Mouse (Mus musculus): ENCODE measurements around the gene Ccl17. TPM values are rescaled to one million over a fixed set of nuclear protein-coding genes. Genes with fewer than 3 reads are reported as not detected.

Ccl17 gene
- polyA plus RNA-seq, 1 experiment, result 4.4 TPM

DNA sequence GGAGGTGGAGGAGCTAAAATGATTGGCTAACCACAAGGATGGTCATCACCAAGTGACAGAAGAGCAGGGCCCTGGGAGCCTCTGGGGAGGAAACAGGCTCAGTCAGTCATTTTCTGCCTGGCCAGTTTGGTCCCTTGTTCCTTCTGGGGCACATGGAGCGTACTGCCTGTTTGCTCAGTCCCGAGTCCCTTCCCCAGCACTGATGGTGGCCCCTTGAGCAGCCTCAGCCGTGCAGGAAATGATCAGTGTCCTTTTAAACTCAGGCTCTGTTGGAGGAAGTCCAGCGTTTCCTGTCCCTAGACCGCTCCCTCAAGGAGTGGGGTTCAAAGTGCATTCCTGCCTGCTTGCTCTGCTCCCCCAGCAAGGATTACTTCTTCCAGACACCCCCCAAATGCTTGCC is 31.8 kb upstream of the Ccl17 start:
- Histone ChIP-seq H3K4me3 (ENCODE audit: insufficient read depth, low read length) (no peak overlapping the region), H3K27ac (ENCODE audit: insufficient read depth, low read length) (0 out of 2 replicates have a peak overlapping the region, but pooled peaks have one; percentile 2), H3K4me1 (ENCODE audit: control insufficient read depth, insufficient read depth, low read length) (peaks cover 12% of the 10 kb centered on the region)
- TF ChIP-seq CTCF (IDR thresholded peaks at IDR 0.05; ENCODE audit: extremely low read depth, insufficient read depth, low read length) (no peak), POLR2A (IDR thresholded peaks at IDR 0.05; ENCODE audit: extremely low read depth, insufficient read depth, low read length) (no peak)

DNA sequence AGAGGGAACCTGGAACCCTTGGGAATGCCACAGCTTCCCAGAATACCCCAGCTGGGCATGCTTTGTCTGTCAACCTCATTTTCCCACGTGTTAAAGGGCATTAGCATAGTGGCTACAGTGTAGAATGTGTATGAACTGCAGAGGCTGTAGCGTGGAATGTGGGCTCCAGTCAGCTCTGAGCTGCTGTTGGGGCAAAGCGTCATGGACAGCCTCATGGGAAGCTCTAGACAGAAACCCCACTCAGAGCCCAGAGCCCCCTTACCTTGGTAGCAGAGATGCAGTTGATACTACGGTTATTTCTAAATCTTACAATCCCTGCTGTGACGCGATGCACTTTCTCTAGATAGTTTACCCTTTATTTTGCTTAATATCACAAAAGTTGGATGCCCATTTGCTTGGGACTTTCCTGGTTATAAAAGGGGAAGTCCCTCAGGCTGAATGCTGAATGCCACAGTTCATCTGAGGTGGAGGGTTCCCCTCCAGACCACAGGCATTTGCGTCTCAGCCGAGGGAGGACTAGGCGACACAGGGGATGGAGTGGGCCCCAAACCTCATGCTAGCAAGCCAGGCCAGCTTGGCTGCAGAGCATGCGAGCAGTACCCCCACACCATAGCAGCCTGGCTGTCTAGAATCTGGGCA is 31.2 kb upstream of the Ccl17 start:
- Histone ChIP-seq H3K27ac (ENCODE audit: insufficient read depth, low read length) (no peak overlapping the region), H3K4me1 (ENCODE audit: control insufficient read depth, insufficient read depth, low read length) (peaks cover 12% of the 10 kb centered on the region), H3K4me3 (ENCODE audit: insufficient read depth, low read length) (no peak overlapping the region)
- TF ChIP-seq CTCF (IDR thresholded peaks at IDR 0.05; ENCODE audit: extremely low read depth, insufficient read depth, low read length) (no peak), POLR2A (IDR thresholded peaks at IDR 0.05; ENCODE audit: extremely low read depth, insufficient read depth, low read length) (no peak)

DNA sequence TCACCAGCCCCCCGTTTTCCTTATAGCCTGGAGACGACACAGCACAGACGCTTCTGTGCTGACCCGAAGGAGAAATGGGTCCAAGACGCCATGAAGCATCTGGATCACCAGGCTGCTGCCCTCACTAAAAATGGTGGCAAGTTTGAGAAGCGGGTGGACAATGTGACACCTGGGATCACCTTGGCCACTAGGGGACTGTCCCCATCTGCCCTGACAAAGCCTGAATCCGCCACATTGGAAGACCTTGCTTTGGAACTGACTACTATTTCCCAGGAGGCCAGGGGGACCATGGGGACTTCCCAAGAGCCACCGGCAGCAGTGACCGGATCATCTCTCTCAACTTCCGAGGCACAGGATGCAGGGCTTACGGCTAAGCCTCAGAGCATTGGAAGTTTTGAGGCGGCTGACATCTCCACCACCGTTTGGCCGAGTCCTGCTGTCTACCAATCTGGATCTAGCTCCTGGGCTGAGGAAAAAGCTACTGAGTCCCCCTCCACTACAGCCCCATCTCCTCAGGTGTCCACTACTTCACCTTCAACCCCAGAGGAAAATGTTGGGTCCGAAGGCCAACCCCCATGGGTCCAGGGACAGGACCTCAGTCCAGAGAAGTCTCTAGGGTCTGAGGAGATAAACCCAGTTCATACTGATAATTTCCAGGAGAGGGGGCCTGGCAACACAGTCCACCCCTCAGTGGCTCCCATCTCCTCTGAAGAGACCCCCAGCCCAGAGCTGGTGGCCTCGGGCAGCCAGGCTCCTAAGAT is 30.5 kb upstream of the Ccl17 start:
- Histone ChIP-seq H3K27ac (ENCODE audit: insufficient read depth, low read length) (no peak overlapping the region), H3K4me1 (ENCODE audit: control insufficient read depth, insufficient read depth, low read length) (peaks cover 12% of the 10 kb centered on the region), H3K4me3 (ENCODE audit: insufficient read depth, low read length) (no peak overlapping the region)
- TF ChIP-seq CTCF (IDR thresholded peaks at IDR 0.05; ENCODE audit: extremely low read depth, insufficient read depth, low read length) (no peak), POLR2A (IDR thresholded peaks at IDR 0.05; ENCODE audit: extremely low read depth, insufficient read depth, low read length) (no peak)

DNA sequence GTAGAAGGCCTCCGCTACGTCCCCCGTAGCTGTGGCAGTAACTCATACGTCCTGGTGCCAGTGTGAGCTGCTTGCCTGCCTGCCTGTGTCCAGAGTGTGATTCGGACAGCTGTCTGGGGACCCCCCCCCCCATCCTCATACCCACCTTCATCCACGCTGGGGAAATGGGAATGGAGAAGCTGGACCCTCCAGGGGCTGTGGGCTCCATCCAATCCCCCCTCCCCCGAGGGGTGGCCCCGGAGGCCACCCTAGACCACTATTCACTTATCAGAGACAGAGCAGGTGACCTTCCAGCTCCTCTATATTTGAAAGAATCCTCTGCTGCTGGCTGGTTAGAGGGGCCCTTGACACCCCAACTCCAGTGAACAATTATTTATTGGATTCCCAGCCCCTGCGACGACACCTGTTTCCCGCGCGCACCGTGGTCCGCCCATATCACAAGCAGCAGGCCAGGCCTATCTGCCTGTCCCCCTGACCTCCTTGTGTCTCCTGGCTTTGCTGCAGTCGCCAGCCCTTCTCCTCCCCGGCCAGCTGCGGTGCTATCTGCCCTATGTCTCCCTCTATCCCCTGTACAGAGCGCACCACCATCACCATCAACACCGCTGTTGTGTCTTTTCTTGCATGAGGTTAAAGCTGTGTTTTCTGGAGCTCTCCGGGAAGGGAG is 29.6 kb upstream of the Ccl17 start:
- no peak for TF ChIP-seq CTCF (IDR thresholded peaks at IDR 0.05; ENCODE audit: extremely low read depth, insufficient read depth, low read length)
- TF ChIP-seq POLR2A (IDR thresholded peaks at IDR 0.05; ENCODE audit: extremely low read depth, insufficient read depth, low read length), result no peak
- H3K4me3 ChIP-seq (ENCODE audit: insufficient read depth, low read length), result no peak overlapping the region
- no peak overlapping the region for H3K27ac ChIP-seq (ENCODE audit: insufficient read depth, low read length)
- H3K4me1 ChIP-seq (ENCODE audit: control insufficient read depth, insufficient read depth, low read length), result peaks cover 9% of the 10 kb centered on the region

DNA sequence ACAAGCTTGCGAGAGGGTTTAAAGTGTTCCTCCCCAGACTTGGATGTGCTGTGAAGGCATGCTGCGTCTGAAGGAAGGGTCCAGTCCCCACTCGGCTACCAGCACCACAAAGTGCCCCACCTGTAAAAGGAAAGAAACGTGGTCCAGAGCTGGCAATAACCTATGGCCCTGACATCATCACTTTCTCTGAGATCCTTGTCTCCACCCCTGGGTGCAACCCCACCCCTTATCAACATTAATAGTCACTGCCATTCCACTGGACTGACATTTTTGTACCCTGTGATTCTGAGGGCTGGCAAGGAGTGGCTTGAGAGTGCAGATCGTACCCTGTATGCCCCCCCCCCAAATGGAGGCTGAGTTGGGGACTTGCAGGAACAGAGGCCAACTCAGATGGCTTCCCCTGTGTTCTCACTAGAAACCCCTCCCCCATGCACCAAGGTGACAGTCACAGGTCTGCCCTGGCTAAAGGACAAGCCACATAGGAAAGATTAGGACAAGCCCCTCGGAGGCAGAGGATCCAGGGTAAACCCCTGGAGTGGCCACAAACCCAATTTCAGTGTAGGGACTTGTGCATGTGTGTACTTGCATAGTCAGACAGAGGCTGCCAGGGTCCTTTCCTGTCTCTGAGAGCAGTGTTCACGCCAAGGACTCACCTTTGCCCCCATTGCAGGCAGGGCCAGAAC is 29.0 kb upstream of the Ccl17 start:
- H3K4me1 ChIP-seq (ENCODE audit: control insufficient read depth, insufficient read depth, low read length), result peaks cover 9% of the 10 kb centered on the region
- no peak overlapping the region for H3K4me3 ChIP-seq (ENCODE audit: insufficient read depth, low read length)
- H3K27ac ChIP-seq (ENCODE audit: insufficient read depth, low read length), result no peak overlapping the region
- TF ChIP-seq CTCF (IDR thresholded peaks at IDR 0.05; ENCODE audit: extremely low read depth, insufficient read depth, low read length) (no peak), POLR2A (IDR thresholded peaks at IDR 0.05; ENCODE audit: extremely low read depth, insufficient read depth, low read length) (no peak)

DNA sequence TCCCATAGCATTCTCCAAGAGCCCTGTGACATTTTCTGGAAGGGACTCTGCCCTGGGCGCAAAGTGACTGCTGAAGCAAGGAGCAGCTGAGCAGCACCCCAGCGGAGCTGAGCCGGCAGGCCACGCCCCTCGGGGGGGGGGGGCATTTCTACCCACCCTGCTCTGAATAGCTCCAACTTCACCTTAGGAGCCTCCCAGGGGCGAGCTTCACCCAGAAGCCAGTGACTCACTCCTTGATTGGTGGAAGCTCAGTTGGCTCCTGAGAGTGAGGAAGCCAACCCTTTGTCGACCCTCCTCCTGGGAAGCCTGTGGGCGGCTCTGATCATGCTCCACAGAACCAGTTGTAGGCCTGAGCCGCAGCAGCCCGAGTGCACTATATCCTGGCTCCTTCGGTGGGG is 28.4 kb upstream of the Ccl17 start:
- H3K27ac ChIP-seq (ENCODE audit: insufficient read depth, low read length), result no peak overlapping the region
- H3K4me1 ChIP-seq (ENCODE audit: control insufficient read depth, insufficient read depth, low read length), result peaks cover 8% of the 10 kb centered on the region
- no peak overlapping the region for H3K4me3 ChIP-seq (ENCODE audit: insufficient read depth, low read length)
- TF ChIP-seq POLR2A (IDR thresholded peaks at IDR 0.05; ENCODE audit: extremely low read depth, insufficient read depth, low read length) (0 out of 2 replicates have a peak, but pooled peaks have one; percentile 14), CTCF (IDR thresholded peaks at IDR 0.05; ENCODE audit: extremely low read depth, insufficient read depth, low read length) (no peak)

DNA sequence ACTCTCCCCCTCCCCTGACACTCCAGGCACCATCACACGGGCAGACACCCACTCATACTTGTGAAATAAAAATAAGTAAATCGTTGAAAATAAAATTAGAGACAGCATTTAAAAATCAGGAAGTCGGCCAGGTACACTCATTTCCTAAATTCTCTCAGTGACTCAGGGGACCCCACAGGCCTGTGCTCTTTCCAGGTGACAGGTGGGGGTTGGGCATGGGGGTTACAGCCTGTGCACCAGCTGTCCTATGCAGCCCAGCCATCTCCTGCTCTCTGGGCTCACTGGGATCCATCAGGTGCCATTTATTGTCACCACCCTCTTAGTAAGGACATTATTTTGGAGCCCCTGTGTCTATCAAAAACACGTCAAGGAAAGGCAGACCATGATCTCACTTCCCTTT is 26.4 kb upstream of the Ccl17 start:
- no peak overlapping the region for H3K27ac ChIP-seq (ENCODE audit: insufficient read depth, low read length)
- TF ChIP-seq POLR2A (IDR thresholded peaks at IDR 0.05; ENCODE audit: extremely low read depth, insufficient read depth, low read length) (no peak), CTCF (IDR thresholded peaks at IDR 0.05; ENCODE audit: extremely low read depth, insufficient read depth, low read length) (no peak)
- no peak overlapping the region for H3K4me3 ChIP-seq (ENCODE audit: insufficient read depth, low read length)
- H3K4me1 ChIP-seq (ENCODE audit: control insufficient read depth, insufficient read depth, low read length), result 0 out of 2 replicates have a peak, but pooled peaks cover 2% of the 10 kb centered on the region

DNA sequence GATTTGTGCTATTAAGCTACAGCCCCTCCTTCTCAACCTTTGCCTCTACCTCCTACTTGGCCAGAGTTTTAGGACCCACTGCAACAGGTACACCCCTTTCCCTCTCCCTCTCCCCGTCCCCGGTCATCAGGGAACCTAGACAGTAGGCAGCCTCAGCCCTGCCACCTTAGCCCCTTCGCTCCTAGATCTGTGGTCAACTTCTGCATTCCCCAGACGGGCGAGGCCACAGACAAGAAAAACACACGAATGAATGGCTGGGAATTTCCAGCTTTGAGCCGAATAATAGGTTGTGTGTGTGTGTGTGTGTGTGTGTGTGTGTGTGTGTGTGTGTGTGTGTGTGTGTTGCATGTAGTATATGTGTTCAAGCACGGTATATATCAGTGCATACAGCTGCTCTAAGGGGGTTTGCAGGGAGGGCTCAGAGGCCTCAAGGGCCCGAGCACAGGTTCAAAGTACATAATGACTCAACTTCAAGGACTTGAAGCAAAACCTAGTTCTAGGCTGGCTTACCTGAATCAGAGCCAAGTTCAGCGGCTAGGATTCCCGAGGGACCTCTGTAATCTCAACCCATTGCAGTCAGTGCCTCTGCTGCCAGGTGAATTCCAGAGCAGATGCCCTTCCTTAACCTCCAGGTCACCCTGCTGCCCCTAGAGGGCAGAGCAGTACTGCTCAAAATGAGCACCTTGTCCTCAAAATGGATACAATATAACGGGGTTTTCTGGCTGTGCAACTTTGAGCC is 24.8 kb upstream of the Ccl17 start:
- Histone ChIP-seq H3K4me1 (ENCODE audit: control insufficient read depth, insufficient read depth, low read length) (no peaks in the 10 kb centered on the region), H3K27ac (ENCODE audit: insufficient read depth, low read length) (no peak overlapping the region), H3K4me3 (ENCODE audit: insufficient read depth, low read length) (no peak overlapping the region)
- TF ChIP-seq CTCF (IDR thresholded peaks at IDR 0.05; ENCODE audit: extremely low read depth, insufficient read depth, low read length) (peak; percentile 37), POLR2A (IDR thresholded peaks at IDR 0.05; ENCODE audit: extremely low read depth, insufficient read depth, low read length) (no peak)
